Mouse (Mus musculus) limb, embryonic 13.5 days (tissue): ENCODE results near the gene Eif2d. TPM values are rescaled to one million over a fixed set of nuclear protein-coding genes. Genes with fewer than 3 reads are reported as not detected.

ENCODE experiments used
- ATAC-seq: fragments of 200-750 bp; cut with Nextera tagmentation; 2 replicates; pipeline ENCODE4 v1.8.0; 2017; ENCODE audit warnings: low read depth, moderate number of reproducible peaks, moderate TSS enrichment; ENCODE audit not compliant: low FRiP score
- H3K27ac ChIP-seq: fragments of 300-500 bp; sonication (generic); 2 replicates; pipeline ENCODE4 v1.5.1; 2015; ENCODE audit warnings: inconsistent platforms, mild to moderate bottlenecking, moderate library complexity
- H3K27me3 ChIP-seq: fragments of 300-500 bp; sonication (generic); 2 replicates; pipeline ENCODE4 v1.6.1; 2015; ENCODE audit warnings: mild to moderate bottlenecking, inconsistent platforms
- H3K36me3 ChIP-seq: fragments of 300-500 bp; sonication (generic); 2 replicates; pipeline ENCODE4 v1.6.1; 2015; ENCODE audit warnings: inconsistent platforms, mild to moderate bottlenecking, moderate library complexity
- H3K4me1 ChIP-seq: fragments of 300-500 bp; sonication (generic); 2 replicates; pipeline ENCODE4 v1.6.1; 2015; ENCODE audit warnings: inconsistent platforms
- H3K4me2 ChIP-seq: fragments of 300-500 bp; sonication (generic); replicated peaks from 2 replicates; pipeline ENCODE4 v1.6.1; 2015; ENCODE audit warnings: inconsistent platforms, mild to moderate bottlenecking, moderate library complexity
- H3K4me3 ChIP-seq: fragments of 300-500 bp; sonication (generic); 2 replicates; pipeline ENCODE4 v1.5.1; 2015; ENCODE audit warnings: moderate library complexity, mild to moderate bottlenecking, inconsistent platforms
- H3K9ac ChIP-seq: fragments of 300-500 bp; sonication (generic); 2 replicates; pipeline ENCODE4 v1.6.1; 2015; ENCODE audit warnings: mild to moderate bottlenecking, inconsistent platforms
- H3K9me3 ChIP-seq: fragments of 300-500 bp; sonication (generic); 2 replicates; pipeline ENCODE4 v1.6.1; 2016; ENCODE audit warnings: inconsistent platforms
- WGBS: fragments of 180-500 bp; shearing (Covaris S2); methylation state at CpG from one replicate; pipeline ENCODE4 v1.1.7; 2015; 5-methylcytosine and 5-hydroxymethylcytosine counted together
- polyA plus RNA-seq: library from polyadenylated mRNA; unstranded; fragments of >200 nt; fragmentation: Nextera tagmentation; extraction: Ambion mirVana; gene quantifications from 2 replicates; pipeline ENCODE4 v1.2.1, GENCODE M21; 2015

The Eif2d gene
- 63.1 and 65.4 TPM in 2 replicates for polyA plus RNA-seq

DNA sequence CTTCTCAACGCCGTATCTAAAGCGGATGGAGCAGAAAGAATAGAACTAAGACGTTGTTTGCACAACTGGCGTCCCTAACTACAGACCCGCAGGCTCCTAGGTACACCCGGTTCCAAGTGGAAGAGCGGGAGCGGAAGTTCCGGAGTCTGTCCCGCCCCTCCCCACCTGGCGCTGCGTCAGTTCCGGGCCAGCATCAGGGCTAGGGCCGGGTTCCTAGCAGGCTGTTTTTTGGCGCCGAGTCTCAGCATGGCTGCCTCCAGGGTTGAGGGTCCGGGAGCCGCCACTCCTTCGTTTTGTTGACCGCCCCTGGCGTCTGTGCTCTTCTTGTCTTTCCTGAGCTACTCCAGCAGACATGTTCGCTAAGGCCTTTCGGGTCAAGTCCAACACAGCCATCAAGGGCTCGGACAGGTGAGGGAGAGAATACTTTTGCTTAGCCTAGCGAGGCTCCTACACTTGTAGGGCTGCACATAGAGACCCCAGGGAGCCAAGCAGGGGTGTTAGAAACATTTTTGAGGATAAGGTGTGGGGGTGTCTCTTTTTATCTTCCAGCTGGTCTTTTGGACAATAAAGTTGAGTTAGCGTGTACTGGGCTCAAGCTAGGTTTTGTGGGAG lies at the start of gene Eif2d:
Gene Eif2d, plus strand, starts transcription at position 164 of the 612 bp plus-strand sequence.
- ATAC-seq = peak; percentile 99
- no peak within 1 kb of the TSS; the same call in 1 of the 2 replicates for H3K27ac ChIP-seq
- peaks cover 4% of the 10 kb centered on the region for H3K36me3 ChIP-seq

DNA sequence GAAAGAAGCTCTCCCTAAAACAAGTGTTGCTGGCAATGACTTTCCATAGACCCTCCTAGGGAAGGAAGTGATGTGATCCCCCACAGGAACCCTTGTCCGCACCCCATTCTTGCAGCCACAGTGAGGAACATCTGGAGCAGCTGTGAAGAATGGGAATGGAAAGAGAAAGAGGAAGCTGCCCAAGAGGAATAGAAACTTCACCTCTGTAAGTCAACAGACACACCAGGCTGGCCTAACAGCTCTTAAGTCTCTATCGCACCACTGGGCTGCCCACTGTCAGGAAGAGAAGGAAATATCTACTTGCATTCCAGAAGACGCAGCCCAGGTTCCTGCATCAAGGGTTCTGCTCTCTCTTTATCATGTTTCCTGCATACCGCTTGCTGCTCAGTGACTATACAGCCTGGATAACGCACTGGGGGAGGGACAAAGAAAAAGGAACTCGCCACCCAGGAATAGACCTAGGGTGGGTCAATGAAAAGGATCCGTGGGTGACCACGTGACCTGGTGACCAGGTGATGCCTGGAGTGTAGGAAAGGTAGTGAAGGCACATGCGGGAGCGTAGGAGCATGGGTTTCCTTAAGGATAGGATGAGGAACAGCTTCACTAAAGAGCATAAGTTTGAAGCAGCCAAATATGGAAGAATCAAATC lies 49.1 kb upstream of the Eif2d start:
- Histone ChIP-seq H3K9me3 (no peaks in the 10 kb centered on the region), H3K4me1 (peaks cover 13% of the 10 kb centered on the region), H3K36me3 (no peaks in the 10 kb centered on the region), H3K4me3 (no peak overlapping the region), H3K27ac (no peak overlapping the region), H3K27me3 (no peaks in the 10 kb centered on the region), H3K4me2 (no peak overlapping the region), H3K9ac (no peak overlapping the region)
- no peak for ATAC-seq
- 83% methylated on average over 10 of the region's 10 CpGs for WGBS

More for the DNA sequence above, at the start of gene Eif2d:
- H3K27me3 ChIP-seq = 0 out of 2 replicates have a peak, but pooled peaks cover 3% of the 10 kb centered on the region
- peak within 1 kb of the TSS; percentile 85 for H3K4me2 ChIP-seq
- no peaks in the 10 kb centered on the region for H3K9me3 ChIP-seq
- peak within 1 kb of the TSS; percentile 90 for H3K9ac ChIP-seq
- WGBS = under 1% methylated on average over 27 of the region's 27 CpGs
- H3K4me1 ChIP-seq = peaks cover 12% of the 10 kb centered on the region
- H3K4me3 ChIP-seq = peak within 1 kb of the TSS; percentile 84

- WGBS = 41% methylated on average over 10 of the region's 10 CpGs
- Histone ChIP-seq H3K4me2 (peak overlapping the region; percentile 23; the same call in 1 of the 2 replicates), H3K9me3 (no peaks in the 10 kb centered on the region), H3K4me1 (peaks cover 23% of the 10 kb centered on the region), H3K36me3 (no peaks in the 10 kb centered on the region), H3K27ac (peak overlapping the region; percentile 85), H3K27me3 (no peaks in the 10 kb centered on the region), H3K4me3 (no peak overlapping the region), H3K9ac (no peak overlapping the region)
- peak; percentile 93 for ATAC-seq
Measured at GRCm38 (mm10) chr1:131107575-131108308, 45.2 kb upstream of the Eif2d start.

GRCm38 (mm10) chr1:131110525-131111106 lies 42.4 kb upstream of the Eif2d start:
- whole genome bisulfite sequencing = 60% methylated on average over 12 of the region's 12 CpGs
- no peak overlapping the region for H3K27ac ChIP-seq
- H3K9me3 ChIP-seq = no peaks in the 10 kb centered on the region

DNA sequence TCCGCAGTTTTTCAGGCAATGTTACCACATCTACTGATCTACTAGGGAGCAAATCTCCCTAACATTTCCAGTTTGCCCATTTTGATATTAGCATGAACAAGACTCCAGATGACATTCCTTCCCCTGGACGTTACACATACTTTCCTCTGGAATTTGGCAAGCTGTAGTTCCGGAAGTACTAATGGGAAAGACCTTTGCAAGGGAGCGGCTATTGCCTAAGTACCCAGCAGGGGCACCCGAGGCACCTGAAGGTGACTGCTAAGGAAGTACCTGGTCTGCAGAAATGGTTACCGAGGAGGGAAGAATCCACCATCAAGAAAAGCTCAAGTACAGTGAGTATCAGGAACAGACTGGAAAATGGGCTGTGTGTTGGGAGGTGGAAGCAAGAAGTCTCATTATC lies 40.4 kb upstream of the Eif2d start:
- no peak overlapping the region for H3K9ac ChIP-seq
- H3K27me3 ChIP-seq = 0 out of 2 replicates have a peak, but pooled peaks cover 3% of the 10 kb centered on the region
- peaks cover 29% of the 10 kb centered on the region for H3K4me1 ChIP-seq
- H3K4me3 ChIP-seq = no peak overlapping the region
- no peak for ATAC-seq
- no peak overlapping the region for H3K27ac ChIP-seq
- no peak overlapping the region for H3K4me2 ChIP-seq
- H3K9me3 ChIP-seq = no peaks in the 10 kb centered on the region
- H3K36me3 ChIP-seq = no peaks in the 10 kb centered on the region
- 28% methylated on average over 6 of the region's 6 CpGs for WGBS

More at GRCm38 (mm10) chr1:131110525-131111106, 42.4 kb upstream of the Eif2d start:
- no peaks in the 10 kb centered on the region for H3K36me3 ChIP-seq
- H3K4me1 ChIP-seq = peaks cover 29% of the 10 kb centered on the region
- no peak overlapping the region for H3K4me3 ChIP-seq
- 0 out of 2 replicates have a peak, but pooled peaks cover 3% of the 10 kb centered on the region for H3K27me3 ChIP-seq
- H3K9ac ChIP-seq = no peak overlapping the region
- H3K4me2 ChIP-seq = no peak overlapping the region
- ATAC-seq = no peak

DNA sequence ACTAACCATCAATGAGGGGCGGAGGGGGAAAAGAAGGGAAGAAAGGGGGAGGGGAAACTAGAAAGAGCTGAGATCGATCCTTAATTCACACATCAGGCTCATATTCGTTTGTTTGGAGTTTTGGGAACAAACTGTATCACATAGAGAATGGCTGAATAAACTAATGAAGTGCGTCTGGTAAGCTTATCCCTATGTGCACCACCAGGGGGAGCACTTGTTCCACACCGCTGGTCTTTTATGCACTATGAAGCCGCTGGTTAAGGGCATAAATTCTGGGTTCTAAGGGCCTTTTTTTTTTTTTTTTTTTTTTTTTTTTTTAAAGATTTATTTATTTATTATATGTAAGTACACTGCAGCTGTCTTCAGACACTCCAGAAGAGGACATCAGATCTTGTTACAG lies 37.0 kb upstream of the Eif2d start:
- Histone ChIP-seq H3K27me3 (0 out of 2 replicates have a peak, but pooled peaks cover 3% of the 10 kb centered on the region), H3K4me2 (no peak overlapping the region), H3K27ac (no peak overlapping the region), H3K4me3 (no peak overlapping the region), H3K9ac (no peak overlapping the region), H3K4me1 (peaks cover 15% of the 10 kb centered on the region), H3K9me3 (no peaks in the 10 kb centered on the region), H3K36me3 (no peaks in the 10 kb centered on the region)
- WGBS = 13% methylated on average over 6 of the region's 6 CpGs
- peak; percentile 71; the same call in 1 of the 2 replicates for ATAC-seq

DNA sequence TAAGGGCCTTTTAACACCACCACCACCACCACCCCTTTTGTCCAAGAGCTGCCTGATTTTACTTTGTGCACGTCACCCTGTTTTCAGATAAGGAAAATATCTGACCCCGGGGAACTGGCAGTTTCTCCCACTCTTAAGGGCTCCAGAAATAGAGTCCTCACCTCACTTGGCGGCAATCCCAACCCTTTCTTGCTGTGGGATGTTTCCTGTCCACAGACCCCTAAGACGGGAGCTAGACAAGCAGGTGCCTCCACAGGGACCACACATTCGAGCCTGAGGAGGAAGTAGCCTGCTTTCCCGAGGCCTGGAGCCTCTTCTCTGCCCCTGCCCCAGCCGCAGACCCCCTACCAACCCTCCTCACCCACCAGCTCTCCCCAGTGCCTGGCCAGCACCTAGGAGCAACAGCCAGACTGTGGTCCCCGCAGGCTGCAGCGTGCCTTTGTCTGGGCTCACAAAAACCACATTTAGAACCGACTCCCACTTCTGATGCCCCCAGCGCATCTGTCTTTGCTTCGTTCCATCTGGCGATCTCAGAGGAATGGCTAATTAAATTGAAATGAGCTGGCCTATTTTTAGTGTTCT lies 36.5 kb upstream of the Eif2d start:
- H3K4me2 ChIP-seq = no peak overlapping the region
- H3K27ac ChIP-seq = no peak overlapping the region
- 62% methylated on average over 13 of the region's 13 CpGs for WGBS

DNA sequence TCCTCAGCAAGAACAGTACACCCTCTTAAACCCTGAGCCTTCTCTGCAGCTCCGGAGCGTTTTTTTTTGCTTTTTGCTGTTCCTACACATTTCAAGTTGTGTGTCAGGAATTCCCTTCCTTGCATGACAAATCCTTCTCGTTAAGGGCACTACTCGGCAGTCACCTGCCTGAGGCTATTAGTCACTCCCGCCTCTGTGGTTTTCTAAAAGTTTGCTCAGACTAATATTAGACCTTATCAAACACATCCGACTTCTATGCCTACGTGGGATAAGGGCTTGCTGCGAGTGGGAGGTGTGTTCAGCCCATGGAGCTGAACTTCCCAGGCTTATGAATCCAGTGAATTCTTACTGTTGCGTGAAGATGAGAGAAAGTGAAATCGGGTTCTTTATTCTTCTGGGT lies 34.5 kb upstream of the Eif2d start:
- Histone ChIP-seq H3K27ac (no peak overlapping the region), H3K27me3 (0 out of 2 replicates have a peak, but pooled peaks cover 3% of the 10 kb centered on the region), H3K9me3 (no peaks in the 10 kb centered on the region), H3K36me3 (no peaks in the 10 kb centered on the region), H3K4me3 (no peak overlapping the region), H3K4me1 (peaks cover 5% of the 10 kb centered on the region; the same call in 1 of the 2 replicates), H3K9ac (no peak overlapping the region), H3K4me2 (no peak overlapping the region)
- 52% methylated on average over 10 of the region's 10 CpGs for WGBS
- no peak for ATAC-seq

More for the DNA sequence above, 36.5 kb upstream of the Eif2d start:
- Histone ChIP-seq H3K4me1 (peaks cover 13% of the 10 kb centered on the region), H3K36me3 (no peaks in the 10 kb centered on the region), H3K9ac (no peak overlapping the region), H3K9me3 (no peaks in the 10 kb centered on the region), H3K27me3 (0 out of 2 replicates have a peak, but pooled peaks cover 3% of the 10 kb centered on the region), H3K4me3 (no peak overlapping the region)
- no peak for ATAC-seq

GRCm38 (mm10) chr1:131119026-131119425 lies 34.0 kb upstream of the Eif2d start:
- Histone ChIP-seq H3K36me3 (no peaks in the 10 kb centered on the region), H3K9me3 (no peaks in the 10 kb centered on the region), H3K27ac (no peak overlapping the region), H3K9ac (no peak overlapping the region), H3K27me3 (0 out of 2 replicates have a peak, but pooled peaks cover 3% of the 10 kb centered on the region), H3K4me2 (no peak overlapping the region), H3K4me1 (peaks cover 5% of the 10 kb centered on the region; the same call in 1 of the 2 replicates), H3K4me3 (no peak overlapping the region)
- 63% methylated on average over 2 of the region's 2 CpGs for WGBS
- ATAC-seq = no peak

GRCm38 (mm10) chr1:131121987-131122386 lies 31.0 kb upstream of the Eif2d start:
- Histone ChIP-seq H3K4me3 (no peak overlapping the region), H3K36me3 (no peaks in the 10 kb centered on the region), H3K4me2 (no peak overlapping the region), H3K4me1 (no peaks in the 10 kb centered on the region), H3K27me3 (no peaks in the 10 kb centered on the region), H3K27ac (no peak overlapping the region), H3K9me3 (no peaks in the 10 kb centered on the region), H3K9ac (no peak overlapping the region)
- whole genome bisulfite sequencing = 50% methylated on average over 3 of the region's 3 CpGs
- no peak for ATAC-seq

DNA sequence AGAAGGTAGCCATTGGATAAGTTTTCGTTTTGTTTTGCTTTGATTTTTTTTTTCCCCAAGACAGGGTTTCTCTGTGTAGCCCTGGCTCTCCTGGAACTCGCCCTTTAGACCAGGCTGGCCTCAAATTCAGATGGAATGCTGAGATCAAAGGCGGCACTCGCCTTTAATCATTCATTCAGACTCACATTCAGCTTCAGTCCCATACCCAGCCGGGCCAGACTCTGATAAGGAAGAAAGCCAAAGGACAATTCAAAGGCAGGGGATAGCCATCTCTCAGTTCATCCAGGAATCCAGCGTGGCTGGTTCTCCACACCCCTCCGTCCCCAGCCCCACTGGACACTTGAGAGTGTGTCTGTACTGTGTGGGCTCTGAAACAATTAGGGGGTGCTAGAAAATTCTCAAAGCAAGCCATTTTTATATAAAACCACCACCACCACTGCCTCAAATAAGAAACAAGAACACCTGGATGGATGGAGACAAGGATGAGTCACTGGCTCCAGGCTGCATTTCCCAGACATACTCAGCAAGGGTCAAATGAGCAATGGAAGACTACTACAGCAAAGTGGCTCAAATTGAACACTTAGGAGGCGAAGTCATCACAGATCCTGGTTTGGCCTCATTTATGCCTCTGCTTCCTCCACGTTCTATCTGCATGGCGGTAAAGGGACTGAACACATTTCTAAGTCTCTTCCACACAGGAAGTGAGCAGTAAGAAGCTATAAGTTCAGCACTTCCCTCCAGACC lies 29.3 kb upstream of the Eif2d start:
- no peak for ATAC-seq
- no peaks in the 10 kb centered on the region for H3K9me3 ChIP-seq
- no peaks in the 10 kb centered on the region for H3K27me3 ChIP-seq
- no peak overlapping the region for H3K4me3 ChIP-seq
- no peaks in the 10 kb centered on the region for H3K4me1 ChIP-seq
- H3K9ac ChIP-seq = no peak overlapping the region
- no peak overlapping the region for H3K4me2 ChIP-seq
- 51% methylated on average over 10 of the region's 10 CpGs for WGBS
- no peak overlapping the region for H3K27ac ChIP-seq
- peaks cover 2% of the 10 kb centered on the region for H3K36me3 ChIP-seq
